Mouse (Mus musculus): ENCODE measurements at regions not wholly inside any gene's neighbourhood (a gene's known extent, or its start where the extent isn't known, plus 50 kb on each side); places are given as distances from the start of the nearest gene placed in this dataset.
"Not testable (repeated sequence)": the region's sequence is repeated elsewhere in the genome, so short reads cannot be mapped to it uniquely, and the experiment has no call there.

GRCm38 (mm10) chr13:115911524-115912459, 397.7 kb downstream of the Isl1 start:
- DNase-seq (ENCODE audit: low spot score), result no peak

- no peak for DNase-seq (ENCODE audit: low spot score)
These were observed 398.5 kb downstream of the Isl1 start for GRCm38 (mm10) chr13:115910866-115911449.

GRCm38 (mm10) chr13:115880616-115881015, 428.9 kb downstream of the Isl1 start:
- peak; percentile 76 for DNase-seq (ENCODE audit: low spot score)

GRCm38 (mm10) chr13:115860480-115860879, 449.0 kb downstream of the Isl1 start:
- no peak for DNase-seq (ENCODE audit: low spot score)

- no peak for DNase-seq (ENCODE audit: low spot score)
These were observed 452.9 kb downstream of the Isl1 start for GRCm38 (mm10) chr13:115856632-115857031.

- no peak for DNase-seq (ENCODE audit: low spot score)
These were observed 456.7 kb downstream of the Isl1 start for GRCm38 (mm10) chr13:115852689-115853356.

GRCm38 (mm10) chr13:115843121-115843520, 466.4 kb downstream of the Isl1 start:
- no peak for DNase-seq (ENCODE audit: low spot score)

GRCm38 (mm10) chr13:115836203-115836768, 473.2 kb downstream of the Isl1 start:
- peak; percentile 56 for DNase-seq (ENCODE audit: low spot score)

GRCm38 (mm10) chr13:115825191-115825590, 484.3 kb downstream of the Isl1 start:
- peak; percentile 5 for DNase-seq (ENCODE audit: low spot score)

- no peak for DNase-seq (ENCODE audit: low spot score)
These were observed 487.0 kb downstream of the Isl1 start for GRCm38 (mm10) chr13:115822527-115822926.

- DNase-seq (ENCODE audit: low spot score), result no peak
These were observed 495.3 kb downstream of the Isl1 start for GRCm38 (mm10) chr13:115814211-115814610.

GRCm38 (mm10) chr13:115799294-115799693, 510.2 kb downstream of the Isl1 start:
- no peak for DNase-seq (ENCODE audit: low spot score)

GRCm38 (mm10) chr13:115751271-115751670, 558.2 kb downstream of the Isl1 start:
- no peak for DNase-seq (ENCODE audit: low spot score)

- not testable (repeated sequence) for DNase-seq (ENCODE audit: low spot score)
These were observed 567.4 kb downstream of the Isl1 start for GRCm38 (mm10) chr13:115742080-115742479.

- DNase-seq (ENCODE audit: low spot score), result no peak
These were observed 581.5 kb downstream of the Isl1 start for GRCm38 (mm10) chr13:115727986-115728385.

- DNase-seq (ENCODE audit: low spot score), result peak; percentile 8
These were observed 584.0 kb downstream of the Isl1 start for GRCm38 (mm10) chr13:115725356-115725952.

GRCm38 (mm10) chr13:115719276-115719675, 590.2 kb downstream of the Isl1 start:
- DNase-seq (ENCODE audit: low spot score), result no peak

GRCm38 (mm10) chr13:115718859-115719258, 590.6 kb downstream of the Isl1 start:
- DNase-seq (ENCODE audit: low spot score), result no peak

- no peak for DNase-seq (ENCODE audit: low spot score)
These were observed 594.4 kb upstream of the Itga1 start for GRCm38 (mm10) chr13:115696197-115696596.

- no peak for DNase-seq (ENCODE audit: low spot score)
These were observed 585.7 kb upstream of the Itga1 start for GRCm38 (mm10) chr13:115687426-115687825.

- peak; percentile 41 for DNase-seq (ENCODE audit: low spot score)
These were observed 577.8 kb upstream of the Itga1 start for GRCm38 (mm10) chr13:115679591-115679990.

GRCm38 (mm10) chr13:115676836-115677235, 575.1 kb upstream of the Itga1 start:
- DNase-seq (ENCODE audit: low spot score), result no peak
